20 mouse cellular contexts compared by ENCODE assay signal in genomic region chr5:29875451-29875850, GRCm38 (mm10).
"Had no signal": no experiment of that assay in that cellular context is flagged by ENCODE, and none has a peak within 500 bp of the region (broad histone marks: within the 10 kb centered on the region; RNA-seq: fewer than 3 reads in every experiment).

No protein-coding gene starts in this region.

- H3K4me2 ChIP-seq: lung, embryonic 15.5 days; midbrain, embryonic 11.5 days; midbrain, embryonic 13.5 days; midbrain, embryonic 15.5 days; neural tube, embryonic 13.5 days; neural tube, embryonic 15.5 days had no signal

- ATAC-seq: liver, postnatal 0 days; lung, postnatal 0 days; midbrain, embryonic 13.5 days; midbrain, embryonic 15.5 days had no signal

- DNase-seq: liver, postnatal 0 days; lung, adult 2 months; lung, postnatal 14 days; lung, postnatal 36 days; retina, postnatal 1 day; right cerebral cortex, adult 18-20 months; right cerebral cortex, postnatal 25 days; right cerebral cortex, postnatal 4 days; spleen, adult 18-20 months; thymus, adult 18-20 months; thymus, postnatal 14 days; thymus, postnatal 36 days had no signal

- H3K27me3 ChIP-seq: lung, embryonic 15.5 days; megakaryocyte, embryonic 14.5 days; midbrain, embryonic 13.5 days; midbrain, embryonic 15.5 days; neural tube, embryonic 13.5 days; neural tube, embryonic 15.5 days had no signal

- H3K4me3 ChIP-seq: lung, embryonic 15.5 days; megakaryocyte, embryonic 14.5 days; midbrain, embryonic 13.5 days; midbrain, embryonic 15.5 days; neural tube, embryonic 13.5 days; neural tube, embryonic 15.5 days had no signal

- H3K36me3 ChIP-seq: lung, embryonic 15.5 days; midbrain, embryonic 13.5 days; midbrain, embryonic 15.5 days; neural tube, embryonic 13.5 days; neural tube, embryonic 15.5 days had no signal
